Mouse (Mus musculus): ENCODE results near the gene D730048I06Rik.

DNA sequence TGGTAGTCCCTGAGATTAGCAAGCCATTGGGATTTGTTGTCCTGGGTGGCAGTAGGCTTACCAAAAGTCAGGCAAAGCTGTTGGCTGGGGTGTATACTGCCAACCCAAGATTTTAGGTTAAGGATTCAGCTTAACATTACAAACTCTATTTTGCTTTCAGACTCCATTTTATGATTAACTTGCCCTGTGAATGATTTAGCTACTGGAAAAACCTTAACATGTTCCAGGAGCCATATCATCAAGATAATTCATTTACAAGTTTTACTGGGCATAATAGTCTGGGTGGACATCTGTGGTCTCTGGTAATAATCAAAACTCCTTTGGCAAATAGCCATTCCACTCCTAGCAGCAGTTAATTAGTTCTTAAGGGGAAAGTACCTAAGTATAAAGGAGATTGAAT is 8.2 kb upstream of the D730048I06Rik start:
- no peak for TF ChIP-seq POLR2A (IDR thresholded peaks at IDR 0.05; ENCODE audit: control insufficient read depth, extremely low read depth, insufficient read depth, low read length, poor library complexity)
- TF ChIP-seq CTCF (IDR thresholded peaks at IDR 0.05; ENCODE audit: borderline replicate concordance, control insufficient read depth, extremely low read depth, insufficient read depth, low read length, poor library complexity): no peak
